Mouse (Mus musculus): ENCODE results near the gene Oas1g.

DNA sequence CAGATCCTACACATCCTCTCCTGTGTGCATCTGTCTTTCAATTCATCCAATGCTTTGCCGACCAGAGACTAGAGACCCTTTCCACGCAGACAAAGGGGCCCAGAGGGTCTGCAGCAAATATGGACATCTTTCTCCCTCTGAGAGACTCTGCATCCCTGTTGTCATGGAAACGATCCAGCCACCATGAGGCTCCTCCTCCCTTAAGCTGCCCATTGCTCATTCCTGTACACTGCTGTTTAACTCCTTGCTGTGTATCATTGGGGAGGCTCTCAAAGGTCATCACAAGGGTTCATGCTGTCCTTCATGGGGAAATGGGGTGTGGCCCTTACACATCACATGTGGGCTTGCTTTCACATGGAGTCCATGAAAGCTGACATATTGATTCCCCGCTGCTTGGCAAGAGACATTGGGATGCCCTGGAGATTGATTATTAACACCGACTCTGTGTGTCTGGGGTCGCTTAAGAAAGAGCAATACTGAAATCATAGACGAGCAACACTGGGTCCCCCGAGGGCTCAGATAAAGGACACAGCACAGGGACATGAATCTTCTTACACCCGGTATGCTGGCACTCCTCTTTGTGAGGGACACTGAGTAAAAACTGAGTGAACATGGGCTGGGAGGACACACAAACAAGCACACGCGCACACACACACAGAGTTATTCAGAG lies 8.0 kb upstream of the Oas1g start:
- TF ChIP-seq CTCF (IDR thresholded peaks at IDR 0.05; ENCODE audit: control insufficient read depth, insufficient read depth, low read length) (no peak), POLR2A (IDR thresholded peaks at IDR 0.05; ENCODE audit: borderline replicate concordance, control insufficient read depth, low read depth, low read length) (no peak)
